Mouse (Mus musculus): ENCODE results near the gene Gtf2h5.

The Gtf2h5 gene

DNA sequence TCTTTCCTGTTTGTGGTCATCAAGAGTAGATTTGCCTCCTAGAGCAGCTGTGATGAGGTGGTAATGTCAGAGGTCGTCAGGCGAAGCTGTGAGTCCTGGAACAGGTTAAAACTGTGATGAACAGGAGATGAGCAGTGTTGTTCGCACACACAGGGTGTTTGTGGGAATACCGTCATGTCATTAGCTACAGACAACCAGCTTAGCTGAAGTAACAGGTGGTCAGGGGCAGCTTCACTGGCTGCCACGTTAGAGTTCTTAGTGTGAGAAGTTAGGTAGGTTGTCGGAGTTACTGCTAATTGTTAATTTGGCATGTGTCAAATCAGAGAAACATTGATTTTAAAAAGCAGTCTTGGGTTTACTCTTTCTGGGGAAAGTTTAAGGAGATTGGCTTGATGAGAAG is 34.1 kb downstream of the Gtf2h5 start:
- peak; percentile 15 for DNase-seq (ENCODE audit: low spot score)

DNA sequence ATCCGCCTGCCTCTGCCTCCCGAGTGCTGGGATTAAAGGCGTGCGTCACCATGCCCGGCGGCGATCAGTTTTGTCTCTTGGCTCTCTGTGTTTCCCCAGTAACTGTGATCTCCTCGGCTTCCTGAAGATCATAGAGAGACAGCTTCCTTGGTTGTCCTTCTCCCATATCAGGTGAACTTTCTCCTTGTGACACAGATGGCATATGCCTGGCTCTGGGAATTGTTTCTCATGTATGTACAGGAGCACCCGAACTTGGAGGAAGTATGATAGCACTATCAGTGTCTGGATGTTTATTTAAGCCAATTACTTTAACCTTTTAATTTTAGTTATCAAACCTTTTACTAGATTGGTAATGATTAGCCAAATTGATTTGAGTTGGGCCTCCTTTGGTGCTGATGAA is 35.5 kb downstream of the Gtf2h5 start:
- DNase-seq (ENCODE audit: low spot score), result no peak

DNA sequence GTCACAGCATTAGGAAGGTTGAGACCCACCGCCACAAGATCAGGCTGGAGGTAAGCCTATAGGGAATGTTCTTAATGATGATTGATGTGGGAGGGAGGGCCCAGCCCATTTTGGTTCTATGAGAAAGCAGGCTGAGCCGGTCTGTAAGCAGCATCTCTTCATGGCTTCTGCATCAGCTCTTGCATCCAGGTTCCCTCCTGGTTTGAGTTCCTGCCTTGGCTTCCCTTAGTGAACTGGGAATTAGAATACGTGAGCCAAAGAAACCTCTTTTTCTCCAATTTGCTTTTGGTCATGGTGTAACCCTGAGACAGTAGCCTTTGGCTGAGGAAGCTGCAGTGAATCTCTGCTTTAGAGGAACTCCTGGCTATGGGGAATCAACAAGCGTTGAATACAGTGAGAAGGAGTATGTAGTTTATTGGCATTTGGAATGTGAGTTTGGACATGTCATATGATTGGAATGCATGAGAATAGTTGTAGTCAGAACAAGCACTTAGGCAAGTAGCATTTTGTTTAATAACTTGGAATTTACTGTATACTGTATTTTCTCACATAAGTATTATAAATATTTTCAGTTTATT is 37.7 kb downstream of the Gtf2h5 start:
- DNase-seq (ENCODE audit: low spot score), result no peak

- no peak for DNase-seq (ENCODE audit: low spot score)
Observed at GRCm38 (mm10) chr17:6117917-6118316, 38.3 kb downstream of the Gtf2h5 start.

GRCm38 (mm10) chr17:6118861-6119260 is 39.3 kb downstream of the Gtf2h5 start:
- DNase-seq (ENCODE audit: low spot score), result no peak

- no peak for DNase-seq (ENCODE audit: low spot score)
Observed at GRCm38 (mm10) chr17:6123776-6124175, 44.2 kb downstream of the Gtf2h5 start.

GRCm38 (mm10) chr17:6125441-6125840 is 45.9 kb downstream of the Gtf2h5 start:
- DNase-seq (ENCODE audit: low spot score), result no peak

GRCm38 (mm10) chr17:6128039-6128438 is 48.5 kb downstream of the Gtf2h5 start:
- DNase-seq (ENCODE audit: low spot score), result no peak

GRCm38 (mm10) chr17:6129361-6129760 is 49.8 kb downstream of the Gtf2h5 start:
- no peak for DNase-seq (ENCODE audit: low spot score)

DNA sequence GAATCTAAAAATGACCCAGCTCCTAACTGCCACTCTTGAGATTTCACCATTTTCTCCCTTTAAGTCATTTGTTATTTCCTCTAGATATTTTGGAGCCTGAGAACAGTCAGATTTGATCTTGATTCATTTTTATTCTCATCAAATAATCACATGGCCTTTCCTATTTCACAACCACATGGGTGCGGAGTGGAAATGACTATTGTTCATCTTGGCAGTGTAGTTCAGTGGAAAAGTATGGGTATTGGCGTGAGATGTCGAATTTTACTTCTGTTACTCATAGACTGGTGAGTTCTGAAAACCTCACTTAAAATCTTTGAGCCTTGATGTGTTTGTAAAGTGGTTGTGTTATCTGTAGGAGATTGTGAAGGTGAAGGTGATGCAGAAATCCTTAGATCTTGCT is 51.5 kb downstream of the Gtf2h5 start:
- DNase-seq (ENCODE audit: low spot score), result no peak

All from testis, postnatal 10 days (tissue).